Mouse (Mus musculus) spleen, adult 2 months (tissue): ENCODE results near the gene Lpin1.

Experiments used
- CTCF ChIP-seq: fragments of 200-500 bp; IDR thresholded peaks from 2 replicates; pipeline ENCODE4 v1.5.1; 2011; ENCODE audit warnings: mild to moderate bottlenecking, inconsistent platforms; ENCODE audit not compliant: insufficient read depth, insufficient read length, insufficient replicate concordance; ENCODE audit errors: extremely low read depth
- POLR2A ChIP-seq: fragments of 200-500 bp; IDR thresholded peaks from 2 replicates; pipeline ENCODE4 v1.6.1; 2011; ENCODE audit warnings: low read depth, low read length, inconsistent platforms

GRCm38 (mm10) chr12:16562181-16562580 is 48.6 kb downstream of the Lpin1 start:
- TF ChIP-seq CTCF (no peak), POLR2A (no peak)
